Mouse (Mus musculus) layer of hippocampus, adult 9-10 months (tissue): Measurements from ENCODE around the gene Bcar3.

Experiments used
- DNase-seq: peaks from one replicate; pipeline ENCODE4 v3.0.0; 2022; ENCODE audit warnings: low spot score

Bcar3 gene

DNA sequence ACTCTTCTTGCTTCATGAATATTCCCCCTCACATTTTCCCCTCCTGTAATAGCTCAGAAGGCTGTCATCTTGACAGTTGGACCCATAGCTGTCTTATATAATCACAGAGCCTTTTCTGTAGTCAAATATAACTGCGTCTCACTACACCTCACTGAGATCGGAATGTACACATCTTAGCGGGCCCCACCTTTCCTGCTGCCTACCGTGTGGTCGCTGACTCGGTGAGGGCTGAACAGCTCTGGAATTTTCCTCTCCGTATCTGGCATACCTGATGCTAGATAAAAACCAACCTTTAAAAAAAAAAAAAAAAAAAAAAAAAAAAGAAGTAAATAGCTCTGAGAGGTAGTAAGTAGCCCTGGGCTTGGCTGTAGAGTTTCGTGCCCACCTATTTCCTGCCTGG is 164.8 kb downstream of the Bcar3 start:
- no peak for DNase-seq

DNA sequence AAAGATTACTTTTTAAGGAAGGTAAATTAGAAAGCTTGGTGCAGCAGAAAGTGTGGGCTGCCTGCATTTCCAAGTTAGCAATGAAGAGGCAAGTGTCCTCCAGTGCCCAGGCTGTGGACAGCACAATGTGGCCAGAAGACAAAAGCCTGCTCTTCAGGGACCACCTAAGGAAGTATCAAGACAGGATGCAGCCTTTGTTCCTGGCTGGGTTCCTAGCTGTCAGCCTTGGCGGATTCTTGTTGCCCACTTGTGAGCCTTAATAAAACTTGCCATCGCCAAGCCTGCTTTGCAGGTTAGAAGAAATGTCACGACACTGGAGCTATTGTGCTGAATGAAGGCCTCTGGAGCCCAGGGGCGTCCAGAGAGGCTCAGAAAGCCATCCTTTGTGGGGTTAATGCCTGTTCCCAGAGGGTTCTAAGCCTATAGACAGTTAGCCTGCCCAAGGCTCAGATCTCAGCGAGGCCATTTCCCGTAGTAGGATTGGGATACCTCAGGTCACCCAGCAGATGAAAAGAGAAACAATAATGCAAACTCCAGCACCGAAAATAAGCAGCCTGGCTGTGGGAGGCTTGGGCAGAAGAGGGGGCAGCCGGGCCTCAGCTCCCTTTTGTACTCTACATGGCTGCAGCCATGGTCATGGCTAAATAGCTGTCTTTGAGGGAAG is 167.0 kb downstream of the Bcar3 start:
- no peak for DNase-seq

DNA sequence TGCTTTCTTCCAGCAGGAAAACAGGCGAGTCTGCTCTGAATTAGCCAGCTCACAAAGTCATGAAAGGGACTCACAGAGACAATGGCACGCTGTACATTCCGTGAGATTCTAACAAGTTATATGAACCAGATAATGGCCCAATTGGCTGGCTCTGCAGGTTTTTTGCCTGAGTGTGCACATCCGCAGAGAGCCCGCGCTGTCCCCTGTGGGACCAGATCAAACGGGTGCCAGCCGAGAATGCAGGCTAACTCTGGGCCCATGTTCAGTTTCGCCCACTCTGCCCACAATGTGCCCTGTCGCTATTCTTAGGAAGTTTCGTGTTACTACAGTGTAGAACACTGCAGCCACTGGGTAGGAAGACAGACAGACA is 167.6 kb downstream of the Bcar3 start:
- no peak for DNase-seq

DNA sequence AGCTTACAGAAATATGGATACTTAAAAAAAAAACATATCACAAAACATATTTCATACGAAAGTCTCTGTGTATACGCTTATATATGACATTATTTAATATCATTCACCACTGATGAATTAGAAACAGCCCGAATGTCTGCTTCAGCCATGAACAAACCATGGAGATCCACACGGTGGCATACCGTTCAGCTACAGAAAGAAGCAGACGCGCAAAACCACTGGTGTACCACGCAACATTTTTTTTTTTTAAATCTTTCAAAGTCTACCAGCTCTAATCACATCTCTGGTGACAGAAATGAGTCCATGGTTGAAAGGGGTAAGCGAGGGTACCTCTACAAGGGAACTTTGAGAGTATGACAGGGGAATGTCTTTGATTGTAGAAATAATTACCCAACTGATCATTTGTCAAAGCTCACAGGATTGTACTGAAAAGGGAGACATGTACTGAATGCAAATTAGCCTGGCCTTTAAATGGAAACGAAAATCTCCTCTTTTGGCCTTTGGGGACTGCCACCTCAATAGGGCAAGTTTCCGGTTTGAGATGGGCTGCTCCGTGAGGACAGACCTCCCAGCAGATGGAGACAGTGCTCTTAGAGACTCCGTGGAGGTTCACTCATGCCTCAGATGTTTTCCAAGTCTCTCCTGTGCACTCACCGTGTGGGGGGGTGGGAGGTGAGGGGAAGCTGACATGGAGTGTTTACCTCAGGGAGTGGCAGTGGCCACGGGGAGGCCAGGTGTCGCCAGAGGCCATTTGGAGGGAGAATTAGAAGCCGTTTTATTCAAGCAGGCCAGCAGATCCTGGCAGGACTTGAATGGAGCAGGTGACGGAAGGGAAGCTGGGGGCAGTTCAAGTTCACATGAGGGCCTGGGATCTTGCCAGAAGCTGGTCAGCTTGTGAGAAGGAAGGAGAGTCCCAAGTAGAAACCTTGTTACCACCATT is 168.3 kb downstream of the Bcar3 start:
- DNase-seq: no peak

DNA sequence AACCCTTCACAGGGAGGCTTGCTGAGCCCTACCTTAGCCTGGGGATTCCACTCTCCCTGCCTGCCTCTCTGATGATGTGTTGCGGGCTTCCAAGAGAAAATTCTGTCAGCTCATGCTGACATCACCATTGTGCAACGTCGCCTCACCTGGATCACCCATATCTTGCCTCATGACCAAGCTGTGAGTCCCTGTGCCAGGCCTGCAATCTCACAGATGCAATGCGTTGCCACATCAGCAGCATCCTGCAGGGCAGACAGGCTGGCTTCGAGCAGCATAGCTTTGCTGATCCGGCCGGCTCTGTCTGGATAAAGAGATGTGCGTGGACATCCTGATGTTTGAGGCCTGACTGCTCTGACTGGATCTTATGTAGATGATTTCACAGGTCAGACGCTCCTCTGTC is 169.2 kb downstream of the Bcar3 start:
- DNase-seq: no peak

DNA sequence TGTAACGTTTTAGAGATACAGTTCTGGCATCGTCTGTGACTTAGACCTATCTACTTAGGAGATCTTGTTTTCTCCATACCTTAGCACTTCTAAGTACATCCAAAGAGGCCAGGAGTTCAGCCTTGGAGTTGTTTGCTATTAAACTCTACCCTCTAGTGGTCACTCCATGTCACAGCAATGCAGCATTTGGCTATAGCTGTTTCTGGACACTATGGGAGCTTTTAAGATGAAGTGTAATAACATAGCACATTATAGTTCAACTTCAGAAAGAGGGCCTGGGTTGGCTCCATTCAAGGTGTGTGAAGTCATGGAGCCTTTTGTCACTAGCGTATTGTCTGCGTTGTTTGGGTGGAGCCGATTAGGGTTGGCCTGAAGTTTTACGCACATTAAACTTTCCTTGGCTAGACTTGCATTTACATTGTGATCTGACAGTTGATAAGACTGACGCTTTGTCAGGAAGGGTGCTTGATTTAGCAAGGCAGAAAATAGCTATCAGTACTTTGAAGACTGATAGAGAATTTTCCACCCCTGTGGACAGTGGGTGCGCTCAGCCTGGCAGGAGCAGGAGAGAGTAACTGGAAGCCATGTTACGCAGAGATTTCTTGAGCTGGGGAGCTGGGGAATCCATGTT is 172.3 kb downstream of the Bcar3 start:
- DNase-seq: no peak

DNA sequence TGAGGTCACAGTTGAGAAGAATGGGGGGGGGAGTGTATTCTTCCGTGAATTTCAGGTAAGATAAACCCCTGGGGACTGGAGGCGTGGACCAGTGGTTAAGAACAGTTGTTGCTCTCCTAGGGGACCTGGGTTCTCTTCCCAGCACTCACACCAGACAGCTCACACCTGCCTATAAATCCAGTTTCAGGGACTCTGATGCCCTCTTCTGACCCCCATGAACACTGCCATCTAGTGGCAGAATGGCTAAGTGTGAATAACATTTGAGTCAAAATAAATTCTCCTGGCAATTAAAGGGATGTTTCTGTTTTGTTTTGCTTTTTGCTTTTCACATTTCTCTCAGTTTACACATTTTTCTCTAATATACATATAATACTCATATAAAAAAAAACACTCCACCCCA is 174.0 kb downstream of the Bcar3 start:
- no peak for DNase-seq

DNA sequence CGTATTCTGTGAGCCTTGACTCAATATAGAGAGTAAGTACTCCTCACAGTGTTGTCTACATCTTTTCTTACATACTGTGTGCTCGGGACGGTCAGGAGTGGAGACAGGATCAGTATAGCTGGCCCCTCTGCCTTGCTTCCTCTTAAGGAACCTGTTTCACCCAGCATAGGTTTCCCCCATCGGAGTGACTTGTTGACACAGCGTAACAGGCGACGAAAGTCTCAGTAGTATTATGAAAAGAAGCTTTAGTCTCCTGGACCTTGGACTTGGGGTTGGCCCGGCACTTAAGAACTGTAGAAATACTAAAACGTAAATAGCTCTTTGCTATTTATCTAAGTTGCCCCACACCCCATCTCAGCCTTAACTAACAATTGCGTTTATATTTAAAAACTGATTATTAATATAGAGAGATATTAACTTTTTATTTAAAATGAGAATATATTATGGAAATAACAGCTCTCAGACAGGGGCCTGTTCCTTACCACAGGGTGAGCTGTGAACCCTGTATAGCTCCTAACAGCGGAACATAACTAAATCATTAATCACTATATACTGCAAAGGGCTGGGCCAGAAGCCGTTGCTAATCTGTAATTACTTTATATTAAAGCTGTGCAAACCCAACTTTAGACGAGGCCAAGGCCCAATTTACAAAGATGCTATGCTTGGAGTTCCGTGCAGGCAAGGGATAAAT is 176.5 kb downstream of the Bcar3 start:
- DNase-seq: no peak

DNA sequence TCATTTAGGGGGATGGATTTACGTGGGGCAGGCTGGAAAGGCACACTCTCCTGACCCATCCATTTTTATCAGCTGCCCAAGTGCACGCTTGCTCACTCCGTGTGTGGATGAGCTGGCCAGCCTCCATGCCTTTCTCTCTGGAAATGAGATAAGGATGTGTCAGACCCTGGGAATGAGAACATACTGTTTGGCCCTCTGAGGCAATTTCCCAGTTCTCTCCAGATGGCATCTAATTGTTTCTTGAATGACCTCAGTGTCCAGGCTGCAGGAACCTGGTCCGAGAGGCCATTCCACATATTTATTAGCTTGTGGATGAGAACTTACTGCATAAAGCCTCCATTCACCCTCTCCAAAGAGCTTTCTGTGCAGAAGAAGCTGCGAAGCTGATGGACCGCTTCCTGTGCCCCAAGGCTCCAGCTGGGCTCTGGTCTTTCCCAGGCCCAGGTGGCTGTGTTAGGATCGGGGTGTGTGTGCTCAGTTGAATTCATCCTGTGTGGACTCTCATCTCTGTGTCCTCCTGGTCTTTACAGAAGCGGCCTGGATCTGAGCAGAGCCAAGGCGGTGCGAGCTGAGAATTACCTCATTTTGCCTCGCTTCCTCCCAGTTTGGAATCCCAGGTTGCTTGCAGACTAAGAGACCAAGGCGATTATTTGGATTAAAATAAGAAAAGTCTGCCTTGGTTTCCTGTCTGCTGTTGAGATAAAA is 177.2 kb downstream of the Bcar3 start:
- no peak for DNase-seq

DNA sequence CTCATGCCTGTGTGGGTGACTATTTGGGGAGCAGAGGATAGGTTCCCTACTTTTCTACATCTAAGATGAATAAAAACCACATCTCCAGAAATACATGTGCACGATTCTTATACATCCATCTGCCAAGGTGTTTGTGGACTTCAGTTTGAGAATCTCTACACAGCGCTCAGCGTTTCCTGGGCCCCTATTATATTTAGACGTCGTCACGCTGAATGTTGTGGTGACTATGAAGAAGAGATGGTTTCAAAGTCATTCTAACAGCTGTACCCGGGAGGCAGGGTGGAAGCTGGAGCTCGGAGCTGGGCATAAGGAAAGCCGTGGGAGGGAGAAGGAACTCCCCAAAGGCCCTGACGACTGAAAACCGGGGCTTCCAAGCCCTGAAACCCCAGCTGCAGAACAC is 178.5 kb downstream of the Bcar3 start:
- DNase-seq: no peak

DNA sequence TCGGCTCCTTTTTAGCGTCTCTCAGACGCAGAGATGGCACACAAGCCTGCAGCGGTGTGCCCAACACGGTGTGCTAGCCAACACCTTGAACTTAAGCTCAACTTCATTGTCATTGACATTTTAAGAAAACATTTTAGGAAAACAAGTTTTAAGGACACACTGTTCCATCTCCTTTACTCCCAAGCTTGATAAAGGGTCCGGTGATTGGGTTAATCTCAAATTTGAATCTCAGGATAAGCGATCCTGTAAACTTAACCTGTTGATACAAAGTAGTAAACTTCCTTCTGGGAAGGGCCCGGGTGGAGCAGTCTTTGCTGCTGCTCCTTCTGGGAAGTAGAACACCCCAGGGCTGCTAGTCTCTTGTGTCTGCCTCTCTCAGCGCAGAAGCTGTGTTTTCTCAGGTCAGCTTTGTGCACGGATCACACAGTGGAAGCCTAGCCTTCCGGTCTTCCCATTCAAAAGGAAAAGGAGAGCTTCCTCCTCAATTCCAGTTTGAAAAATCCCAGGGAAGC is 179.6 kb downstream of the Bcar3 start:
- DNase-seq: no peak

DNA sequence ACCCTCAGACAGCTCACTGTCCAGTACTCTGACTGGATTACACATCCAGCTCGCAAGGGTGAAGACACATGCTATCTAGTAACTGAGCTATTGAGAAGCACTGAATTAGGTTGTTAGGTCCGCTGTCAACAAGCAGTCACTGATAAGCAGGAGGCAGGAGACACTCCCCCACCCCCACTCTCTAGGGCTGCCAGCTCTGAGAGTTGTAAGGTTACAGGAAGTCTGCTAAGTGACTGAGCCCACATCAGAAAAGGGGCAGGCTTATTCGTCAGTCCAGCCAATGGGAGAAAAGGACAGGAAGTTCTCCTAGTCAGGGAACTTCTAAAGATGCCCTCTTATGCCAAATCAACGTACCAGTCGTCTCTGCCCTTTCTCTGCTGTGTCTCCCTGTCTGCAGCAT is 180.1 kb downstream of the Bcar3 start:
- no peak for DNase-seq

DNA sequence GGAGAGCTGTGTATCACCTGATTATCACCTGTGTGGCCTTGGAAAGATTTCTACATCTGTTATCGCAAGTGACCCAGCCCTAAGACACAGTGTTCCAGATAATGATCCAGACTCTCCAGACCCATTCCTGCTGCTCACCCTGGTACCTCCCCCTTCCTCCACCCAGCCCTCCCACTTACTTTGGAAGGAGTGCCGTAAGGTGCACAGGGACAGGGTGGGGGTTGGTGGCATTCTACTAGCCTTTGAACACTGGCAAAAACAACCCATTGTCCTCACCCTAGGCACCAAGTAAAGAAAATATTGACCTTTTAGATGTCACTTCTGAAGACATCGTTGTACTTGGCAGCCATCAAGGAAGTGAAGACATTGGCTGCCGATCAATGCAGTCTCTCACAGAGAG is 180.9 kb downstream of the Bcar3 start:
- DNase-seq: no peak

DNA sequence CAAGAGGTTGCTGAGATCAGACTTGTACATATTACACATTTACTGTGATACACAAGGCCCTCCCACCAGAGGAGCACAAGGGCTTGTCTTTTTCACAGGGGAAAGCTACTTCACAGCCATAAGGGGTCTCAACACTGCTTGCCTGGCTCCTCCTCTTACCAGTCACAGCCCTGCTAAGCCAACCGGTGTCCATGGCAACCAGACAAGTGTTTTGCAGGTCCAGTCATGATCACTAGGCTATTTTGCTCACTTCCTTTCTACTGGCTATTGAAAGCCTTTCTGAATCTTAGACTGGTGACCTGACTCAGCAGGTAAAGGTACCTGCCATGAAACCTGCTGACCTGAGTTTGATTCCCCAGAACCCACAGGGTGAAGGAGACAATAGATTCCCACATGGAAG is 181.8 kb downstream of the Bcar3 start:
- DNase-seq: no peak

DNA sequence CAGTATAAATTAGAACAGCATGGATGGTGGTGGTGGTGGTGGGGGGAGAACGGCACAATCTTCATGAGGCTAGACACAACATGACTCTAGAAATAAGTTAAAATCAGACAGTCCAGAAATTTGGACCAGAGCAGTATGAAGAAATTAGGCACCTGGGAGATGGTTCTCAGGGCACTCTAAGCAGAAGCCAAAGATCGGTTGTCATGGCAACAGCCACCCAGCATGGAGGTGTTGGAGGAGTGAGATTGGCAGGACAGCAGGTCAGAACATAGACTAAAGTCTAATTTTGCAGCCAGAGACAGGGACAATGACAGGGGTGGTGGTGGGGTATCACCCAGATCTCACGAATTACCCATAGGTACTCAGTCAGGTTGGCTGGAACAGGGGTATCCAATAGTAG is 182.7 kb downstream of the Bcar3 start:
- DNase-seq: no peak

DNA sequence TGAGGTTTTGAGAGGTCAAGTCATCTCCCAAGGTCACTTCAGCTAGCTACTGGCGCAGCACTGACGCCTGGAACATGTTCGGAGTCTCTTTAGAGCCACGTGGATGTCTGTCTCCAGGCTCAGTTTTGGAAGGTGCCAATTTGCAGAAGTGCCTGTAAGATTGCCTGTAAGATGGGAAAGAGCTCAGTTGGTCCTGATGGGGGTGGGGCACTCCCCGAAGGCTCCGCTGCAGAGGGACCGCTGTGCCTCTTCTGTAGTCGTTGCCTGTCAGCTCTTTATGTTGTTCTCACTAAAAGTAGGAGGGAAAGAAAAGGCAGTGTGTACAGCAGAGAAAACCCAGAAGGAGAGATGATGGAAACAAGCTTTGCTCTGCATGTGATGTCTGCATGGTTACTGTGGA is 183.6 kb downstream of the Bcar3 start:
- DNase-seq: no peak

DNA sequence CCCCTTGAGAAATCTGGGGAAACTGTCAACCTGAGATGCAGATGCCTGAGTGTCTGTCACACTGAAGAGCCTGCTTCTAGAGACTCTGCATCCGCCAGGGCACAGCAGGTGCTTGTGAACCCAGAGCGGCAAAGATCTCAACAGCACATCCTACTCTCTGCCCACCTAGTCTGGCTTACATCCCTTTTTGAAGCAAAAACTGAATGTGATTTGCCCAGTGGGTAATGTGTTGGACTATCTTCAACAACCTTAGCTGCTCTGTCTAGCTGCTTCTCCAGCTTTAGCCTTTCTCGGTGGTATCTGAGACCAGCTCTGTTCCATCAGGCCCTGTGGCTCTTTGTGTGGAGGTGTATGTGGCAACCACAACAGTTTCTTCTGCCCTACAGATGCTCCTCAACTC is 184.8 kb downstream of the Bcar3 start:
- DNase-seq: no peak

DNA sequence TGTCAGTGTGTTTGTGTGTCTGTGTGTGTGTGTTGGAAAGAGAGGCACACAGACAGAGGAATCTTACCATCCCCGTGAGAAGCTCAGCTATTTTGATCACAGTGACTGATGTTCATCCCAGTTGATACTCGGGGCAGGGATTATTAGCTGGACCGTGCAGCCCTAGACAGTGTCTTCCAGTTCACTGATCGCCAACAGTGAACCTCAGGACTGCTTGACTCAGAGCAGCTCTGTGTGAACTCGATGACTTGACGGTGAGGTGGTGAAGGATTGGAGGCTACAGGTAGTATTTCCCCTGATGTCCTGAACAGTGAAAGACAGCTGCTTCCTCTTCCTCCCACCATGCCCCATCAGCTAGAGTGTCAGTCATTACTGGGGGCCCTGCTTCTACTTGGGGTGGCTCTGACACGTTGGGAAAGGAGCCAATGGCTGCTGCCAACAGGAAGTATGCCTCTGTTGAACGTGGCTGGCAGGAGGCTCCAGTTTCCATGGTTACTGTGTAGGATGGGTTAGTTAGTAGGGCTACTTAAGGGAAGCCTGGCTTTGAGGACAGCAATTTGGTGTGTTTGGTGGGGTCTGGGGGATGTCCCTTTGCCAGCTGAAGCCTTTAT is 186.2 kb downstream of the Bcar3 start:
- no peak for DNase-seq

DNA sequence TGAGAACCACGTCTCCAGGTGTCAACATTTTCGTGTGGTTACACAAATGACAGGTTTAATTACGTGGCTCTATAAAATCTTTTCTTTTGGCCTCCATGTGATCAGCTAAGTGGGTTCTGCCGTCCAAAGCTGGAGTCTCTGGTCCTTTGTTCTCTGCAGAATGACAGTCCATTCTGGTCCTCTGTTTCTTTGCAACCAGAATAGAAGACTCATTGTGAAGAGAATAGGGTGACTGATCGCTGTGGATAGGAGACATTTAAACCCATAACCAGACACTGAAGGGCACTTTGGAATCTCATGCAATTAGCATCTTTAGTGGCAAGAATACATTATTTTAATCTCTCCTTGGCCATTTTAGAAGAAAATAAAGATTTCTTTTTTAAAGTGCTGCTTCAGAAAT is 187.1 kb downstream of the Bcar3 start:
- DNase-seq: no peak

DNA sequence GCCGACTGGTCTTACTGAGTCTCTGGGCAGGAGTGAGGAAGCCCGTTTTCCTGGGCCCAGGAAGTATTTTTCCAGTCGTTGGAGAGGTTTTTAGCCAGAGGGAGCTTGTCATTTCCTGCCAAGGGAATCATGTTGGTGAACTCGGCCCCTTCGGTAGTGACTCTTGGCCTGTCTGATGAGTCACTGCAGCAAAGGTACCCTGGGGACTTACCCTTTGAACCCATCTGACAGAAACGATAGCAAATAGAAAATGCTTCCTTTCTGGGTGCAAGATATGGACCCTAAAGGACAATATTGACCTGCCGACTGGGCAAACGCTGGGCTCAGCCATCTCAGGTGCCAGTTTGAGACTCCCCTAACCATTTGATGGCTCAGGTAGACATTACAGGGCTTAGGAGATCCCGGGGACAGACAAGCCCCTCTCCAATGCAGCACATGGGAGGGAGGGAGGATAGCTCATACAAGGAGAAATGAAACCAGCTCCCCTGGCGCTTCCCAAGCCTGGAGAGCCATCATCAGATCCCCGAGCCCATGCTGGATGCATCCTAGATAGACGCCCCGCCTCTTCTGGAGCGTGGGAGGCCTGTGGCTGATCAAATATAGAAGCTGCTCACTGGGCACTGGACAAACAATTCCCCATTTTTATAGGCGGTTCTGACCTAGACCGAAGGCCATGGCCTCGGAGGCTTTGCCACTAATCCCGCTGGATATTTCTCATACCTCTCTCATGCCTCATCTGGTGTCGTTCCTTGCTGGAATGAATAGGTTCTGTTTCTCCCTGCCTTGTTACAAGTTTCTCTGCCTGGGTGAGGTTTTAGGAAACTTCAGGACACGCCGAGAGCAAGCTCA is 188.2 kb downstream of the Bcar3 start:
- DNase-seq: no peak
